Mouse (Mus musculus): ENCODE measurements around the gene Amph. TPM values are rescaled to one million over a fixed set of nuclear protein-coding genes. Genes with fewer than 3 reads are reported as not detected.

The Amph gene
- total and polyA plus RNA-seq, 3 experiments: not detected

DNA sequence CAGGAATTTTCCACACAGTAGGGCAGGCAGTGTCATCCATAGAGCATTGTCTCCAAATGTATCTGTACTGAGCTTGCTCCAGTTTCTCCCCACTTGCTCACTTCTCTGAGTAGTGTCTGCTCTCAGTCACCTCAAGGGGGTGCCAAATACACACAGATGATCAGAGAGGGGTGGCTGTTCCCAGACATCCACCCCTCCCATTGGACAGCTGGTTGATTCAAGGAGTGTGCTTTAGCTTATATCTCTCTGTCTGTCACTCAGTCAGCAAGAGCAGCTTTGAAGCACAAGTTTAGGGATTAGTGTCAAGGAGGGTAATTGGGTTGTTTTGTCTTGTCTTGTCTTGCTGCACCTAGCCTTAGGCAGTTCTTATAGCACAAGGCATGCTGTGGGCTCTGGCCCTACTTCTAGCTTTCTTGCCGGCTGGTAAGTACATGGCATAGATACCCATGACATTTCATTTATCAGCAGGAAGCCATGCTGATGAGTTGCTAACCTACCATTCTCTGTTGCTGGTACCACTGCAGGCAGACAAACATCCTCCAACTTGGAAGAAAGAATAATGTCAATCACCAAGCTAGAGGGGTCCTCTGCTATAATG is 229.8 kb downstream of the Amph start:
- H3K36me3 ChIP-seq (ENCODE audit: control insufficient read depth in 1 of 2, insufficient read depth in 2 of 2, low read length in 2 of 2): no peaks in the 10 kb centered on the region; a peak in 1 of 4 replicates
- no peaks in the 10 kb centered on the region for H3K9me3 ChIP-seq (replicated peaks; ENCODE audit: insufficient read depth, low read length)
- H3K79me2 ChIP-seq (ENCODE audit: control insufficient read depth, insufficient read depth, low read length, poor library complexity): no peaks in the 10 kb centered on the region
- H3K27ac ChIP-seq (ENCODE audit: control insufficient read depth, low read depth, low read length): no peak overlapping the region
- H3K4me1 ChIP-seq (ENCODE audit: control insufficient read depth in 1 of 2, insufficient read depth in 2 of 2, low read length in 2 of 2): no peaks in the 10 kb centered on the region
- H3K27me3 ChIP-seq (ENCODE audit: control insufficient read depth in 1 of 2, insufficient read depth in 2 of 2, low read length in 2 of 2): peaks cover 0 to 2% of the 10 kb centered on the region in 2 experiments; a peak in 1 of 4 replicates
- no peak overlapping the region for H3K9ac ChIP-seq (ENCODE audit: control insufficient read depth, low read depth, low read length, poor library complexity, severe bottlenecking)
- DNase-seq (ENCODE audit: low read depth, low spot score): peak; percentile 77
- no peak overlapping the region for H3K4me3 ChIP-seq (ENCODE audit: control insufficient read depth in 1 of 2, insufficient read depth in 1 of 2, low read depth in 2 of 2, low read length in 2 of 2)
- peak; percentile 87 for TF ChIP-seq RAD21 (IDR thresholded peaks at IDR 0.05; ENCODE audit: low read depth, low read length)
- TF ChIP-seq ZC3H11A (IDR thresholded peaks at IDR 0.05; ENCODE audit: low read depth, low read length): peak; percentile 50
- no peak for TF ChIP-seq GABPA (IDR thresholded peaks at IDR 0.05; ENCODE audit: low read depth, low read length)
- no peak for TF ChIP-seq ELF1 (IDR thresholded peaks at IDR 0.05; ENCODE audit: low read depth, low read length)
- TF ChIP-seq SMC3 (IDR thresholded peaks at IDR 0.05; ENCODE audit: low read depth, low read length): peak; percentile 73
- TF ChIP-seq CTCF (IDR thresholded peaks at IDR 0.05 in 2 of 3, conservative IDR thresholded peaks at IDR 0.05 in 1 of 3; ENCODE audit: control insufficient read depth in 1 of 3, insufficient read depth in 1 of 3, low read depth in 2 of 3, low read length in 3 of 3, poor library complexity in 1 of 3, severe bottlenecking in 1 of 3): peak; percentile 49 to 80 (median 56)

DNA sequence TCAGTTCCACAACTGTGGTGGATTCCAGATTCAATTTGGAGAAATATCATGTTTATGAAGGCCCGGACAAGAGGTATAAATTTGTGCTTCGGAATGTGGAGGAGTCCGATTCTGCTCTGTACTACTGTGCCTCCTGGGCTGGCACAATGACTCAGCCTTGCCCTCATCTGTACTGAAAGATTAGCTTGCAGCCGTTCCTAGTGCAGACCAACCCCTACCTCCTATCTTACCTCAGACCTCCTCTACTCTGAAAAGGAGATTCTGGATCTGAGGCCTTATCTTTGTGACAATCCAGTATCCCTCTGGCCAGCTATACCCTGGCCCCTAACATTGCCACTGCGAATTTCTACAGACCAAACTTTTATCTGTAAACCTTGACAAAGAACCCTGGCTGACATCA is 230.3 kb downstream of the Amph start:
- Histone ChIP-seq H3K4me3 (ENCODE audit: control insufficient read depth in 1 of 2, insufficient read depth in 1 of 2, low read depth in 2 of 2, low read length in 2 of 2) (no peak overlapping the region), H3K36me3 (ENCODE audit: control insufficient read depth in 1 of 2, insufficient read depth in 2 of 2, low read length in 2 of 2) (no peaks in the 10 kb centered on the region; a peak in 1 of 4 replicates), H3K9me3 (replicated peaks; ENCODE audit: insufficient read depth, low read length) (no peaks in the 10 kb centered on the region), H3K9ac (ENCODE audit: control insufficient read depth, low read depth, low read length, poor library complexity, severe bottlenecking) (no peak overlapping the region), H3K4me1 (ENCODE audit: control insufficient read depth in 1 of 2, insufficient read depth in 2 of 2, low read length in 2 of 2) (no peaks in the 10 kb centered on the region), H3K27ac (ENCODE audit: control insufficient read depth, low read depth, low read length) (no peak overlapping the region), H3K79me2 (ENCODE audit: control insufficient read depth, insufficient read depth, low read length, poor library complexity) (no peaks in the 10 kb centered on the region), H3K27me3 (ENCODE audit: control insufficient read depth in 1 of 2, insufficient read depth in 2 of 2, low read length in 2 of 2) (peaks cover 0 to 2% of the 10 kb centered on the region in 2 experiments; a peak in 1 of 4 replicates)
- TF ChIP-seq MAX (IDR thresholded peaks at IDR 0.05; ENCODE audit: low read length) (no peak), EP300 (IDR thresholded peaks at IDR 0.05; ENCODE audit: low read depth in 1 of 2, low read length in 2 of 2) (0 out of 4 replicates have a peak, but pooled peaks of 1 of the 2 experiments have one; percentile 9), MYB (IDR thresholded peaks at IDR 0.05; ENCODE audit: low read depth, low read length) (no peak)
- peak; percentile 10 for DNase-seq (ENCODE audit: low read depth, low spot score)

DNA sequence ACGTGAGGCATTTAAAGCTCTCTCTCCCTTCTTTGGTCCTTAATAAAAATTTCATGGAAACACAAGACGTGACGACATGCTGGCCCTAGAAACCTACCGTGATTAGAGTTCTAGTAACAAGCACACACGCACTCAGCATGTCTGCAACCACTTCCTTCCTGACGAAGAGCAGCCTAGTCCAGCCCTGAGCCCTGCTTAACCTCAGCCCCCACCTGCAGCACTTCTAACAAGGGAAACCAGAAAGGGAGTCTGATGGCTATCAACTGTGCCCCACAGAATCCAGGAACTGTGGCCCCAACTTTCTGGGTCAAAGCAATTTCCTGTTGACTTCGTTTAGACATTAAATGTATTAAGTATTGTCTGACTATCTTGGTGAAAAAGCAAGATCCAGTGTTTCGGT is 234.3 kb downstream of the Amph start:
- Histone ChIP-seq H3K36me3 (ENCODE audit: control insufficient read depth in 1 of 2, insufficient read depth in 2 of 2, low read length in 2 of 2) (no peaks in the 10 kb centered on the region; a peak in 1 of 4 replicates), H3K4me1 (ENCODE audit: control insufficient read depth in 1 of 2, insufficient read depth in 2 of 2, low read length in 2 of 2) (no peaks in the 10 kb centered on the region)
- no peak for DNase-seq (ENCODE audit: low read depth, low spot score)

More for the DNA sequence above, 234.3 kb downstream of the Amph start:
- no peaks in the 10 kb centered on the region; a peak in 1 of 4 replicates for H3K27me3 ChIP-seq (ENCODE audit: control insufficient read depth in 1 of 2, insufficient read depth in 2 of 2, low read length in 2 of 2)
- H3K27ac ChIP-seq (ENCODE audit: control insufficient read depth, low read depth, low read length): no peak overlapping the region
- no peak for TF ChIP-seq POLR2AphosphoS5 (IDR thresholded peaks at IDR 0.05; ENCODE audit: borderline replicate concordance, low read depth, low read length)
- no peak for TF ChIP-seq MEF2A (IDR thresholded peaks at IDR 0.05; ENCODE audit: extremely low read depth, insufficient replicate concordance, low read depth, low read length, poor library complexity, severe bottlenecking)
- no peak for TF ChIP-seq CTCF (IDR thresholded peaks at IDR 0.05 in 2 of 3, conservative IDR thresholded peaks at IDR 0.05 in 1 of 3; ENCODE audit: control insufficient read depth in 1 of 3, insufficient read depth in 1 of 3, low read depth in 2 of 3, low read length in 3 of 3, poor library complexity in 1 of 3, severe bottlenecking in 1 of 3)
- TF ChIP-seq ZNF384 (IDR thresholded peaks at IDR 0.05; ENCODE audit: low read depth, low read length): no peak
- TF ChIP-seq ZC3H11A (IDR thresholded peaks at IDR 0.05; ENCODE audit: low read depth, low read length): no peak
- no peak for TF ChIP-seq ZKSCAN1 (IDR thresholded peaks at IDR 0.05; ENCODE audit: low read depth, low read length)
- no peak for TF ChIP-seq SMC3 (IDR thresholded peaks at IDR 0.05; ENCODE audit: low read depth, low read length)
- no peak for TF ChIP-seq TAL1 (IDR thresholded peaks at IDR 0.05; ENCODE audit: low read length)
- TF ChIP-seq EP300 (IDR thresholded peaks at IDR 0.05; ENCODE audit: low read depth in 1 of 2, low read length in 2 of 2): no peak
- no peak for TF ChIP-seq TCF12 (IDR thresholded peaks at IDR 0.05; ENCODE audit: low read depth, low read length)
- TF ChIP-seq JUND (IDR thresholded peaks at IDR 0.05; ENCODE audit: low read depth, low read length): no peak
- TF ChIP-seq MYB (IDR thresholded peaks at IDR 0.05; ENCODE audit: low read depth, low read length): no peak
- no peak for TF ChIP-seq NRF1 (IDR thresholded peaks at IDR 0.05; ENCODE audit: insufficient read depth, low read depth, low read length, poor library complexity, severe bottlenecking)
- H3K9ac ChIP-seq (ENCODE audit: control insufficient read depth, low read depth, low read length, poor library complexity, severe bottlenecking): no peak overlapping the region
- H3K4me3 ChIP-seq (ENCODE audit: control insufficient read depth in 1 of 2, insufficient read depth in 1 of 2, low read depth in 2 of 2, low read length in 2 of 2): no peak overlapping the region
- no peaks in the 10 kb centered on the region for H3K79me2 ChIP-seq (ENCODE audit: control insufficient read depth, insufficient read depth, low read length, poor library complexity)
- no peaks in the 10 kb centered on the region for H3K9me3 ChIP-seq (replicated peaks; ENCODE audit: insufficient read depth, low read length)
